25 mouse cellular contexts compared by ENCODE assay signal in genomic region chr7:141772058-141772557, GRCm38 (mm10). TPM values are rescaled to one million over a fixed set of nuclear protein-coding genes. Genes with fewer than 3 reads are reported as not detected.
A peak's percentile ranks its signal among the peaks of the same experiment; 100 is the strongest.
DNase-seq lines count a peak whose midpoint lies in the region; ATAC-seq lines count a peak whose summit lies in the region.
"Had no signal": no experiment of that assay in that cellular context is flagged by ENCODE, and none has a peak within 500 bp of the region (broad histone marks: within the 10 kb centered on the region; RNA-seq: fewer than 3 reads in every experiment).

No protein-coding gene starts in this region.

- ATAC-seq in forebrain, embryonic 13.5 days, result no peak
- ATAC-seq in lung, embryonic 16.5 days (ENCODE audit: low read depth), result peak; percentile 56
- peak; percentile 56 for ATAC-seq in stomach, embryonic 15.5 days (ENCODE audit: insufficient read depth, low FRiP score, low read depth)
- ATAC-seq in frontal cortex, adult (ENCODE audit: low TSS enrichment), result no peak
- ATAC-seq: CD4-positive, CD25-positive, alpha-beta regulatory T cell, adult 4 months; forebrain, postnatal 0 days had no signal

- no peaks in the 10 kb centered on the region for H3K36me3 ChIP-seq in forebrain, embryonic 10.5 days (replicated peaks)
- H3K36me3 ChIP-seq in forebrain, embryonic 13.5 days (ENCODE audit: poor library complexity, severe bottlenecking), result no peaks in the 10 kb centered on the region
- H3K36me3 ChIP-seq in lung, embryonic 16.5 days (ENCODE audit: control insufficient read depth, insufficient read depth, low read length), result no peaks in the 10 kb centered on the region
- H3K36me3 ChIP-seq in embryonic facial prominence, embryonic 10.5 days (replicated peaks), result no peaks in the 10 kb centered on the region
- no peaks in the 10 kb centered on the region for H3K36me3 ChIP-seq in stomach, embryonic 15.5 days
- H3K36me3 ChIP-seq: G1E; heart, embryonic 12.5 days; hindbrain, embryonic 13.5 days had no signal

- 77% methylated on average over 1 of the region's 1 CpGs for WGBS in forebrain, embryonic 10.5 days
- WGBS in forebrain, embryonic 13.5 days, result 23% methylated on average over 1 of the region's 1 CpGs
- 45% methylated on average over 1 of the region's 1 CpGs for WGBS in lung, embryonic 16.5 days
- 61% methylated on average over 1 of the region's 1 CpGs for WGBS in embryonic facial prominence, embryonic 10.5 days
- 62% methylated on average over 1 of the region's 1 CpGs for WGBS in stomach, embryonic 15.5 days

- H3K4me3 ChIP-seq in forebrain, embryonic 10.5 days, result no peak overlapping the region
- H3K4me3 ChIP-seq in forebrain, embryonic 13.5 days, result no peak overlapping the region
- no peak overlapping the region for H3K4me3 ChIP-seq in lung, embryonic 16.5 days (ENCODE audit: low read length)
- H3K4me3 ChIP-seq in embryonic facial prominence, embryonic 10.5 days, result no peak overlapping the region
- no peak overlapping the region for H3K4me3 ChIP-seq in stomach, embryonic 15.5 days (replicated peaks)
- H3K4me3 ChIP-seq: heart, embryonic 12.5 days; hindbrain, embryonic 13.5 days; megakaryocyte, embryonic 14.5 days had no signal

- H3K27ac ChIP-seq in forebrain, embryonic 10.5 days, result peak overlapping the region; percentile 37; the same call in 1 of the 2 replicates
- no peak overlapping the region for H3K27ac ChIP-seq in forebrain, embryonic 13.5 days
- H3K27ac ChIP-seq in lung, embryonic 16.5 days (ENCODE audit: low read length), result no peak overlapping the region
- peak overlapping the region; percentile 40 for H3K27ac ChIP-seq in embryonic facial prominence, embryonic 10.5 days (replicated peaks)
- H3K27ac ChIP-seq in stomach, embryonic 15.5 days, result peak overlapping the region; percentile 48
- H3K27ac ChIP-seq: hindbrain, embryonic 13.5 days; kidney, postnatal 0 days had no signal

- H3K9me3 ChIP-seq in forebrain, embryonic 10.5 days, result no peaks in the 10 kb centered on the region
- H3K9me3 ChIP-seq in forebrain, embryonic 13.5 days (replicated peaks), result no peaks in the 10 kb centered on the region
- H3K9me3 ChIP-seq in lung, embryonic 16.5 days (ENCODE audit: control insufficient read depth, low read length), result no peaks in the 10 kb centered on the region
- H3K9me3 ChIP-seq in embryonic facial prominence, embryonic 10.5 days, result no peaks in the 10 kb centered on the region
- H3K9me3 ChIP-seq in stomach, embryonic 15.5 days, result no peaks in the 10 kb centered on the region
- H3K9me3 ChIP-seq: G1E; heart, embryonic 12.5 days had no signal

- H3K27me3 ChIP-seq in forebrain, embryonic 10.5 days (ENCODE audit: poor library complexity, severe bottlenecking), result no peaks in the 10 kb centered on the region
- H3K27me3 ChIP-seq in forebrain, embryonic 13.5 days, result no peaks in the 10 kb centered on the region
- H3K27me3 ChIP-seq in lung, embryonic 16.5 days (ENCODE audit: control insufficient read depth, insufficient read depth, low read depth, low read length), result no peaks in the 10 kb centered on the region
- no peaks in the 10 kb centered on the region for H3K27me3 ChIP-seq in embryonic facial prominence, embryonic 10.5 days (replicated peaks; ENCODE audit: low read depth, poor library complexity, severe bottlenecking)
- no peaks in the 10 kb centered on the region for H3K27me3 ChIP-seq in stomach, embryonic 15.5 days (replicated peaks)
- H3K27me3 ChIP-seq: hindbrain, embryonic 13.5 days had no signal

- H3K9ac ChIP-seq in forebrain, embryonic 13.5 days, result no peak overlapping the region
- H3K9ac ChIP-seq in lung, embryonic 16.5 days (ENCODE audit: low read length), result no peak overlapping the region
- H3K9ac ChIP-seq in stomach, embryonic 15.5 days, result no peak overlapping the region
- H3K9ac ChIP-seq: forebrain, postnatal 0 days; heart, embryonic 12.5 days; hindbrain, embryonic 13.5 days had no signal

- peaks cover 19% of the 10 kb centered on the region for H3K4me1 ChIP-seq in forebrain, embryonic 10.5 days
- peaks cover 18% of the 10 kb centered on the region for H3K4me1 ChIP-seq in forebrain, embryonic 13.5 days
- peaks cover 10% of the 10 kb centered on the region for H3K4me1 ChIP-seq in lung, embryonic 16.5 days (replicated peaks; ENCODE audit: control insufficient read depth, insufficient read depth, low read length)
- peaks cover 22% of the 10 kb centered on the region for H3K4me1 ChIP-seq in embryonic facial prominence, embryonic 10.5 days
- H3K4me1 ChIP-seq in stomach, embryonic 15.5 days, result peaks cover 9% of the 10 kb centered on the region; the same call in 1 of the 2 replicates

- H3K4me2 ChIP-seq in forebrain, embryonic 13.5 days, result no peak overlapping the region
- no peak overlapping the region for H3K4me2 ChIP-seq in lung, embryonic 16.5 days (ENCODE audit: low read depth, low read length)
- H3K4me2 ChIP-seq in stomach, embryonic 15.5 days, result no peak overlapping the region
- H3K4me2 ChIP-seq: heart, embryonic 12.5 days; hindbrain, embryonic 13.5 days had no signal

- no peak for DNase-seq in forebrain, embryonic 10.5 days (ENCODE audit: extremely low spot score, low spot score)
- DNase-seq in lung, adult 18-20 months, result no peak
- DNase-seq in embryonic facial prominence, embryonic 10.5 days (ENCODE audit: low spot score), result no peak
- no peak for DNase-seq in cerebellum, postnatal 14 days
- DNase-seq: cerebellum, adult 8-10 months; forebrain, postnatal 0 days; gastrocnemius, postnatal 10 days; heart, adult 11 months; heart, postnatal 14 days; kidney, adult 18-20 months; layer of hippocampus, postnatal 36 days; right cerebral cortex, adult 18-20 months; thymus, adult 18-20 months had no signal

RNA-seq across cellular contexts. Expression of gene Muc5ac, which starts 16.7 kb away (rescaled TPM):
- polyA plus RNA-seq in forebrain, embryonic 10.5 days (2016; fragmentation: Nextera tagmentation; extraction: Ambion mirVana), result not detected in 2 replicates
- polyA plus RNA-seq in forebrain, embryonic 13.5 days (2015; fragmentation: Nextera tagmentation; extraction: Ambion mirVana), result not detected in 2 replicates
- 0.35 and 0.40 TPM in 2 replicates for polyA plus RNA-seq in lung, embryonic 16.5 days (2015; fragmentation: Nextera tagmentation; extraction: Ambion mirVana)
- polyA plus RNA-seq in embryonic facial prominence, embryonic 10.5 days (2016; fragmentation: Nextera tagmentation; extraction: Ambion mirVana), result not detected in 2 replicates
- polyA plus RNA-seq in stomach, embryonic 15.5 days (2015; fragmentation: Nextera tagmentation; extraction: Ambion mirVana), result 0.87 and 2.2 TPM in 2 replicates
- polyA plus RNA-seq: embryonic facial prominence, embryonic 11.5 days; forebrain, postnatal 0 days; G1E; heart, embryonic 12.5 days; hindbrain, embryonic 13.5 days; kidney, postnatal 0 days; urinary bladder, adult 2 months had no signal

Comparison
In these comparisons a context has a peak if more than half of its experiments do, and no peak if none do; other contexts are left out.
1. H3K27ac ChIP-seq: peak in forebrain, embryonic 10.5 days (single experiment), embryonic facial prominence, embryonic 10.5 days (single experiment) and stomach, embryonic 15.5 days (single experiment); none in forebrain, embryonic 13.5 days (single experiment) and lung, embryonic 16.5 days (single experiment).
2. ATAC-seq: peak in lung, embryonic 16.5 days (single experiment) and stomach, embryonic 15.5 days (single experiment); none in forebrain, embryonic 13.5 days (single experiment) and frontal cortex, adult (single experiment).